Mouse (Mus musculus) cerebellum, adult 18-20 months (tissue): ENCODE measurements around the gene Wnt7b.

ENCODE experiments used
- DNase-seq, 2 experiments: peaks; one replicate each; pipeline ENCODE4 v3.0.0; 2021

The Wnt7b gene

DNA sequence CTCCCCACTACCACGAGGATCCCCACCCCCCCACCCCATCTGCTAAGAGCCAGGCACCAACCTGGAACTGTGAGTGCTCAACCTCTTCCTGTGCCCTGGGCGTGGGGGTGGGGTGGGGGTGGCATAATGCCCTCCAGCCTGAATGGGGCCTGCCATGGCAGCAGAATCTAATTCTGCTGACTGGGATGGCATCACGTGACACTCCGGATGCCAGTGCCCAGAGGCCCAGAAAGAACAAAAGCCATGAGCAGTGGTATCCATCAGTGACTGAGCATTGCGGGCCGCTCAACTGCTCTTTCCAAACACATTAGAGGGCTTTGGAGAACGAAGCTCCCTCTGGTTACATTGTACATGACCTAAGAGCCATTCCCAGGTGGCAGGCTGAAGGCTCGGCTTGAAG, 79.1 kb downstream of the Wnt7b start, which contains the start of gene 7530416G11Rik:
7530416G11Rik (minus strand) TSS at position 101 of the 400 bp plus-strand sequence.
- no peak for DNase-seq

DNA sequence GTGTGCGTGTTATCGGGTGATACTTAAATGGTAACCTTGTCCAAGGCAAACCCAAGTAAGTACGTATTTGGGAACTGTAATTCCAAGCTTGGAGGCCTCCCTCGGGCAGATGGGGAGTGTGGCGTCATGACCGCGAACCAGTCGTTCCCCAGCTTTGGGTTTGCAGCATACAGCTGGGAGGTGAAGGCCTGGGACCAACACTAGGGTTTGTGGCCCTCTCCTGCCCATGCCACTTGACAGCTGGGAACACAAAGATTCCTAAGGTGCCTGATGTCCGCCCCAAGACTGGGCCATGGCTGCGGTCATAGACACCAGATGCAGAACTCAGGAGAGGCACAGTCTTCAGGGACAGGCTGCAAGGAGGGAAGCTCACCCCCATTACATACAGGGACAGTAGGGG, 82.0 kb downstream of the Wnt7b start:
- no peak for DNase-seq

- DNase-seq = no peak
Observed at GRCm38 (mm10) chr15:85497981-85498475, 84.2 kb downstream of the Wnt7b start.

DNA sequence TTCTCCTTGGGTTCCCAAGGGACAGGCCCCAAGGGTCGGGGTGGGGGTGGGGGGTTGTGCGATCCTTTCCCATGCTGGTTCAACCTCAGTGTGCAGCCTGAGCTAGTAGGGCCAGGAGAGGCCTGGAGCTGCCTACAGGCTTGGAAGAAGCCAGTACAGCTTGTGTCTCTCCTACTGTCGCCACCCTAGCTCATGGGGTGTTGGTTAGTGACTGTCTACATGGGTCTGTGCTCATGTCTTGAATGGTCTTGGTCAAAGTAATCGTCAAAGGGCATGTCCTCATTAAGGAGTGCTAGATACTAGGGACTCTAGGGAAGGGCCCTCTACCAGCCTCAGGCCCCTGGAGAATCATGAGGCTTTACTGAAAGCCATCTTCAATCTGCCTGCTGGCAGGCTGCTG, 84.7 kb downstream of the Wnt7b start:
- no peak for DNase-seq

DNA sequence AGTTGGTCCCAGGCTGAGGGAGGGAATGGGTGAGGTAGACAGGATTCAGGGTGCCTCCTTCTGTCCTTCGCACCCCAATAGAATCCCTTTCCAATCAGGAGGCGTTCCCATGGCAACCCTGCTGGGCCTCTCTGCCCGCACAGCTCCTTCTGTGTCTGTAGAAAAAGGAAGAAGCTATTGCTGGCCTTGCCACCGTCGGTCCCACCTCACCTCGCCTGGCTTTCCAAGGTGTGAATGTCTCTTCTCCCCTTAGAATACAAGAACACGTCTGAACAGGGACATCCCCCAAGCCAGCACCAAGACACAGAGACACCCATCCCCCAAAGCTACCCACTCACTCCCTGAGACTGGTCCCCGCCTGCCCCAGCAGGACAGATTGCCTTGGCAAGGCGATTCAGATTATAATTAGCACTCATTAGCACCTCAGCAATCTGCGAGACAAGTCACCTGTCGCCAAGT, 88.1 kb downstream of the Wnt7b start:
- no peak for DNase-seq

DNA sequence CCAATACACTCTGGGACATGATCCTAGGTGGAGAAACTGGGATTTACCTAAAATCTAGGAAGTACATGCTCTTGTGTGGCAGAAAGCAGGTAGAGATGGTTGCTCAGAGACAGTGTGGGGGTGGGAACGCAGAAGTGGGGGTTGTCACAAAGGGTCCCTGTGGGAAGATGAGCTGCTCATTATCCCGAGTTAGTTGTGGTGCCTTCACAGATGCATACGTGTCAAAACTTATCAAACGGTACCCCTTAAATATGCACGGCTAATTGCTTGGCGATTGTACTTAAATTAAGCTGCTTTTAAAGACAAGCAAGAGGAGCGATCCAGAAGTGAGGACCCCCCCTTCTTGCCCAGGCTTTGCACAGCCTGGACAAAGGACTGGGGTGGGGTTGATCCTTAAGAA, 92.5 kb downstream of the Wnt7b start:
- no peak for DNase-seq

GRCm38 (mm10) chr15:85488900-85489299, 93.4 kb downstream of the Wnt7b start:
- DNase-seq = no peak
